Mouse (Mus musculus) intestine, embryonic 16.5 days (tissue): ENCODE measurements around the gene Numbl. TPM values are rescaled to one million over a fixed set of nuclear protein-coding genes. Genes with fewer than 3 reads are reported as not detected.

Source experiments
- ATAC-seq: fragments of 200-750 bp; cut with Nextera tagmentation; 2 replicates; pipeline ENCODE4 v1.8.0; 2017; ENCODE audit warnings: moderate TSS enrichment, moderate library complexity
- H3K27ac ChIP-seq: fragments of 300-500 bp; sonication (generic); 2 replicates; pipeline ENCODE4 v1.5.1; 2014; ENCODE audit warnings: mild to moderate bottlenecking, low read length
- H3K27me3 ChIP-seq: fragments of 300-500 bp; sonication (generic); replicated peaks from 2 replicates; pipeline ENCODE4 v1.6.1; 2014; ENCODE audit warnings: low read length, control low read depth, mixed read lengths; ENCODE audit not compliant: control insufficient read depth, insufficient read depth
- H3K36me3 ChIP-seq: fragments of 300-500 bp; sonication (generic); 2 replicates; pipeline ENCODE4 v1.6.1; 2014; ENCODE audit warnings: low read length, control low read depth; ENCODE audit not compliant: control insufficient read depth, insufficient read depth
- H3K4me1 ChIP-seq: fragments of 300-500 bp; sonication (generic); 2 replicates; pipeline ENCODE4 v1.6.1; 2014; ENCODE audit warnings: low read length, control low read depth, mixed read lengths; ENCODE audit not compliant: control insufficient read depth, insufficient read depth
- H3K4me2 ChIP-seq: fragments of 300-500 bp; sonication (generic); 2 replicates; pipeline ENCODE4 v1.6.1; 2014; ENCODE audit warnings: low read depth, low read length, control low read depth
- H3K4me3 ChIP-seq: fragments of 300-500 bp; sonication (generic); 2 replicates; pipeline ENCODE4 v1.5.1; 2014; ENCODE audit warnings: mild to moderate bottlenecking, low read length
- H3K9ac ChIP-seq: fragments of 300-500 bp; sonication (generic); 2 replicates; pipeline ENCODE4 v1.6.1; 2014; ENCODE audit warnings: low read depth, low read length
- H3K9me3 ChIP-seq: fragments of 300-500 bp; sonication (generic); 2 replicates; pipeline ENCODE4 v1.6.1; 2016; ENCODE audit warnings: low read length, control low read depth; ENCODE audit not compliant: control insufficient read depth
- WGBS: fragments of 180-500 bp; shearing (Covaris S2); extraction: QIAGEN DNeasy Blood & Tissue Kit; methylation state at CpG from one replicate; pipeline ENCODE4 v1.1.7; 2014; 5-methylcytosine and 5-hydroxymethylcytosine counted together
- polyA plus RNA-seq: library from polyadenylated mRNA; unstranded; fragments of >200 nt; fragmentation: Nextera tagmentation; extraction: Ambion mirVana; gene quantifications from 2 replicates; pipeline ENCODE4 v1.2.1, GENCODE M21; 2015

Numbl gene
- polyA plus RNA-seq, 1 experiment from 2014 or later: 9.1 TPM

GRCm38 (mm10) chr7:27308821-27309549 is 50.8 kb downstream of the Numbl start:
- Histone ChIP-seq H3K4me1 (peaks cover 12% of the 10 kb centered on the region), H3K4me3 (peak overlapping the region; percentile 38), H3K27me3 (no peaks in the 10 kb centered on the region), H3K9ac (no peak overlapping the region), H3K4me2 (peak overlapping the region; percentile 61), H3K27ac (no peak overlapping the region), H3K9me3 (peaks cover 1% of the 10 kb centered on the region; the same call in 1 of the 2 replicates), H3K36me3 (peaks cover under 1% of the 10 kb centered on the region)
- peak; percentile 49 for ATAC-seq
- WGBS: 12% methylated on average over 28 of the region's 28 CpGs

- 77% methylated on average over 3 of the region's 3 CpGs for WGBS
- Histone ChIP-seq H3K27me3 (no peaks in the 10 kb centered on the region), H3K36me3 (peaks cover 8% of the 10 kb centered on the region), H3K9me3 (peaks cover 5% of the 10 kb centered on the region), H3K4me1 (peaks cover 12% of the 10 kb centered on the region), H3K4me2 (no peak overlapping the region), H3K27ac (no peak overlapping the region), H3K9ac (no peak overlapping the region), H3K4me3 (no peak overlapping the region)
- ATAC-seq: no peak; the same call in 1 of the 2 replicates
Observed at GRCm38 (mm10) chr7:27309832-27310231, 51.6 kb downstream of the Numbl start.

DNA sequence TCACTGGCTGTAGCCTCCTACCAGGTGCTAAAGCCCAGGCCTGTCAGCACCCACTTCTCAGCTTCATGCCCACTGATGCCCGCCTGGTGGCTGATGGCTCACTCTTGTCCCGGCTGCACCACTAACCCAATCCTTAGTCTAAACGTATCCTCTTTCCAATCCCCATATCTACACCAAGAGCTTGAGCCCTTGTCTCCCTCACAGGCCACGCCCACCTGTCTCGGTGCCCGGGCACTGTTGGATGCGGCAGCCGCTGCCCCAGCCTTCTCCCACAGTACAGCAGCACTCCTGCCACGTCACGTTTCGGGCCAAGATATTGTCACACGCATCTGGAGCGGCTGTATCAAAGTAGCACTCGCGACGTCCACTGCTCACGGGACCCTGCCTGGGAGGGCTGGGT is 52.1 kb downstream of the Numbl start:
- peaks cover 8% of the 10 kb centered on the region for H3K36me3 ChIP-seq
- no peaks in the 10 kb centered on the region for H3K27me3 ChIP-seq
- peak; percentile 44; the same call in 1 of the 2 replicates for ATAC-seq
- H3K4me1 ChIP-seq: peaks cover 12% of the 10 kb centered on the region
- peak overlapping the region; percentile 26; the same call in 1 of the 2 replicates for H3K4me3 ChIP-seq
- no peak overlapping the region for H3K27ac ChIP-seq
- H3K9ac ChIP-seq: peak overlapping the region; percentile 11
- H3K4me2 ChIP-seq: peak overlapping the region; percentile 43
- peaks cover 5% of the 10 kb centered on the region for H3K9me3 ChIP-seq
- WGBS: 13% methylated on average over 17 of the region's 17 CpGs

DNA sequence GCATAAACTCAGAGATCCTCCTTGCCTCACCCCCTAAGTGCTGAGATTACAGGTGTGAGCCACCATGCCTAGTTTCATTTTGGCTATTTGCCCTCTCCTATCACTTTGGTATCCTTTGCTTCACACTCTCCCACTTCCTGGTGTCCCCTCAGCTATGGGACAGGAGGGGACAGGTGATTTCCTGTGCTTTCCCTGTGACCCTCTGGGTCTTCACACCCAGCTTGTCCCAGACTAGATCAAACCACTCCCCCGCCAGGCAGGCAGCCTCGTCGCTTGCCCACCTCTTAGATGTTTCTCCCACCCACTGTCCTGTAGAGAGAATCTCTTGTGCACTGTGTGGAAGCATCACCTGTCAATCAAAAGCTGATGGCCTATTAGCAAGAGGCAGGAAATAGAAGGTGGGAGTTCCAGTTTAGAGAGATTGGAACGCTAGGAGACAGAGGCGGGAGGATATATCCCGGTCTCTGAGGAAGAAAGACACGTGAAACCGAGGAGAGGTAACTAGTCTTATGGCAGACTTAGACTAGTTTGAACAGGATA is 52.8 kb downstream of the Numbl start:
- Histone ChIP-seq H3K27me3 (no peaks in the 10 kb centered on the region), H3K4me2 (no peak overlapping the region), H3K9me3 (peaks cover 5% of the 10 kb centered on the region), H3K27ac (no peak overlapping the region), H3K9ac (no peak overlapping the region), H3K4me1 (peaks cover 12% of the 10 kb centered on the region), H3K36me3 (peaks cover 8% of the 10 kb centered on the region), H3K4me3 (no peak overlapping the region)
- 0 out of 2 replicates have a peak, but pooled peaks have one; percentile 15 for ATAC-seq
- WGBS: 49% methylated on average over 8 of the region's 8 CpGs

- Histone ChIP-seq H3K36me3 (peaks cover 8% of the 10 kb centered on the region), H3K4me1 (peaks cover 12% of the 10 kb centered on the region), H3K4me3 (no peak overlapping the region), H3K27ac (no peak overlapping the region), H3K9ac (no peak overlapping the region), H3K9me3 (peaks cover 5% of the 10 kb centered on the region), H3K4me2 (no peak overlapping the region), H3K27me3 (no peaks in the 10 kb centered on the region)
- no peak for ATAC-seq
- 89% methylated on average over 12 of the region's 12 CpGs for WGBS
Observed at GRCm38 (mm10) chr7:27311651-27312284, 53.5 kb downstream of the Numbl start.

DNA sequence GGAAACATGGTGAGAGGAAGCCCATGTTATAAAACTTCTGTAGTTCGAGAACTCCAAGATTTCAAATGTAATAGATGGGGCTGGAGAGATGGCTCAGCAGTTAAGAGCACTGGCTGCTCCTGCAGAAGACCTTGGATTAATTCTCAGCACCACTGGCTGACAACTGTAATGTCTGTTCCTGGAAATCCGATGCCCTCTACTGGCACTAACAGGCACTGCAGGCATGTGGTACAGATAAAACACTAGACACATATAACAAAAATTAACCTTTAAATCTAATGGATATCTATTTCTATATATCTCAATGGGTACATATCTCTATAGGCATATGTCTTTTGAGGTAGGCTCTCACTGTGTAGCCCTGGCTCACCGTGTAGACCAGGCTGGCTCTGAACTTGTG is 56.2 kb downstream of the Numbl start:
- peaks cover 3% of the 10 kb centered on the region; the same call in 1 of the 2 replicates for H3K4me1 ChIP-seq
- peaks cover 5% of the 10 kb centered on the region for H3K9me3 ChIP-seq
- H3K27me3 ChIP-seq: no peaks in the 10 kb centered on the region
- H3K4me3 ChIP-seq: no peak overlapping the region
- H3K4me2 ChIP-seq: no peak overlapping the region
- ATAC-seq: no peak
- 91% methylated on average over 3 of the region's 3 CpGs for WGBS
- H3K9ac ChIP-seq: no peak overlapping the region
- H3K36me3 ChIP-seq: peaks cover 8% of the 10 kb centered on the region
- no peak overlapping the region for H3K27ac ChIP-seq

DNA sequence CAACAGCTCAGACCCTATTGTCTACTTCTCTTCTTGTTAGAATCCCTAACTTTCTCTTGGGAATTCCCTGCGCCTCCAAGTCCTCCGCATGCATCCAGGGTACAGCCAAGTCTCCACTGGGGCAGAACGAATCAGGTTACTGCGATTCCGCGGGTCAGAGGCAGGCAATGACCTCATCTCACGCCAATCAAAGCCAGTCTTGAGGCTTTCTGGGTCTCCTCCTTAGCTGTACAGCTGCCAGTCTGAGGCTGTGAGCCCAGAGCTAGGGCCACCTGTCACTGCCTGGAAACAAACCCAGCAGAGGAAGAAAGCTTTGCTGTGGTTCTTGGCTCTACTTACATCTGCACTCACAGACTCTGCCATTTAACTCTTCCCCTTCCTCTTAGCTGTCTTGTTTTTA is 57.7 kb downstream of the Numbl start:
- Histone ChIP-seq H3K36me3 (peaks cover 8% of the 10 kb centered on the region), H3K4me2 (no peak overlapping the region), H3K27me3 (0 out of 2 replicates have a peak, but pooled peaks cover 3% of the 10 kb centered on the region), H3K4me1 (no peaks in the 10 kb centered on the region), H3K9me3 (peaks cover 5% of the 10 kb centered on the region), H3K9ac (no peak overlapping the region), H3K4me3 (no peak overlapping the region), H3K27ac (no peak overlapping the region)
- no peak for ATAC-seq
- 51% methylated on average over 7 of the region's 7 CpGs for WGBS

DNA sequence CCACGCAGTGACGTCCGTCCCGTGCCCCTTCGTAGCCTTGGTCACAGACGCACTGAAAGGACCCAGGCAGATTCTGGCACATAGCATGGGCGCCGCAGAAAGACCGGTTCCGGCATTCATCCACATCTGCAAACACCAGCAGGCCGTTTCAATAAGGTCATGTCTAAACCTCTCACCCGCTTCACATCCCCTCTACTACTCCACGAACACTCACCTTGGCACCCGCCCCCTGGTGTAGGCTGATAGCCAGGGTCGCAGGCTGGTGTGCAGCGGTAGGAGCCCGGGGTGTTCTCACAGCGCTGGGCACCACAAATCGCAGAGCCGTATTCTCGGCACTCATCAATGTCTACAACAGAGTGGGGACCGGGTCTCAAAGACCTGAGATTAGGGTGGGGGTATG is 61.2 kb downstream of the Numbl start:
- Histone ChIP-seq H3K27me3 (0 out of 2 replicates have a peak, but pooled peaks cover 3% of the 10 kb centered on the region), H3K36me3 (peaks cover 3% of the 10 kb centered on the region), H3K9ac (no peak overlapping the region), H3K4me1 (no peaks in the 10 kb centered on the region), H3K4me3 (no peak overlapping the region), H3K9me3 (no peaks in the 10 kb centered on the region), H3K27ac (no peak overlapping the region), H3K4me2 (no peak overlapping the region)
- WGBS: 92% methylated on average over 22 of the region's 22 CpGs
- ATAC-seq: no peak

DNA sequence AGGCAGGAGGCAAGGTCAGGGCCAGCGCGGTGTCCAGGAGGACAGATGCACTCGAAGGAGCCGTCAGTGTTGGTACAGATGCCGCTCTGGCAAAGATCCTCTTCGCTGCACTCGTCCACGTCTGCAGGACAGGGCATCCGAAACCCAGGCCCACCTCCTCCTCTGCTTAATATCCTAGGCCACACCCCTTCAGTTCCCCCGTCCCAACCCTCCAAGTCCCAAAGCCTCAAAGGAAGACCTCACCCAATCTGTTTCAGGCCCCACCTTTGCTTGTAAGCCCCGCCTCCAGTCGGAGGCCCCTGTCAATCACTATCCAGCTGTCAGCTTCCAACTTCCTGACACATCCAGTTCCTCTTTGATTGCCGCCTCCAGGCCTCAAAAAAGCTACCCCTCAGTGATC is 64.1 kb downstream of the Numbl start:
- no peak for ATAC-seq
- no peak overlapping the region for H3K9ac ChIP-seq
- no peak overlapping the region for H3K27ac ChIP-seq
- 29% methylated on average over 13 of the region's 13 CpGs for WGBS
- no peak overlapping the region for H3K4me3 ChIP-seq
- H3K9me3 ChIP-seq: no peaks in the 10 kb centered on the region
- H3K4me2 ChIP-seq: no peak overlapping the region
- H3K36me3 ChIP-seq: 0 out of 2 replicates have a peak, but pooled peaks cover 2% of the 10 kb centered on the region
- H3K4me1 ChIP-seq: peaks cover 10% of the 10 kb centered on the region; the same call in 1 of the 2 replicates
- peaks cover 17% of the 10 kb centered on the region; the same call in 1 of the 2 replicates for H3K27me3 ChIP-seq
